Mouse (Mus musculus) ovary, postnatal 10 days (tissue): ENCODE data around the gene Fam81a.

Source experiments
- DNase-seq: peaks from one replicate; pipeline ENCODE4 v3.0.0; 2022; ENCODE audit warnings: low spot score

Fam81a gene

GRCm38 (mm10) chr9:70142460-70142859 lies at the start of gene Fam81a:
TSS of gene Fam81a (minus strand) at chr9:70142560.
- no peak for DNase-seq

GRCm38 (mm10) chr9:70182639-70183038 lies 40.3 kb upstream of the Fam81a start:
- DNase-seq: no peak

GRCm38 (mm10) chr9:70181719-70182118 lies 39.4 kb upstream of the Fam81a start:
- DNase-seq: no peak

- DNase-seq: no peak
Measured at GRCm38 (mm10) chr9:70176291-70176690, 33.9 kb upstream of the Fam81a start.

GRCm38 (mm10) chr9:70174896-70175295 lies 32.5 kb upstream of the Fam81a start:
- DNase-seq: no peak

- no peak for DNase-seq
Measured at GRCm38 (mm10) chr9:70174291-70174848, 32.0 kb upstream of the Fam81a start.

- no peak for DNase-seq
Measured at GRCm38 (mm10) chr9:70168973-70169372, 26.6 kb upstream of the Fam81a start.

GRCm38 (mm10) chr9:70160071-70160470 lies 17.7 kb upstream of the Fam81a start:
- DNase-seq: no peak

GRCm38 (mm10) chr9:70147618-70148017 lies 5.3 kb upstream of the Fam81a start:
- no peak for DNase-seq

- no peak for DNase-seq
Measured at GRCm38 (mm10) chr9:70145426-70145825, 3.1 kb upstream of the Fam81a start.

- no peak for DNase-seq
Measured at GRCm38 (mm10) chr9:70143326-70143725, 966 bp upstream of the Fam81a start.

GRCm38 (mm10) chr9:70141885-70142326 lies 454 bp downstream of the Fam81a start:
- DNase-seq: no peak

- DNase-seq: peak; percentile 39
Measured at GRCm38 (mm10) chr9:70140871-70141796, 1.2 kb downstream of the Fam81a start.

GRCm38 (mm10) chr9:70140340-70140739 lies 2.0 kb downstream of the Fam81a start:
- no peak for DNase-seq

GRCm38 (mm10) chr9:70139331-70139885 lies 3.0 kb downstream of the Fam81a start:
- DNase-seq: no peak

GRCm38 (mm10) chr9:70138511-70138910 lies 3.8 kb downstream of the Fam81a start:
- no peak for DNase-seq

GRCm38 (mm10) chr9:70137991-70138390 lies 4.4 kb downstream of the Fam81a start:
- DNase-seq: no peak

GRCm38 (mm10) chr9:70135186-70135585 lies 7.2 kb downstream of the Fam81a start:
- no peak for DNase-seq

GRCm38 (mm10) chr9:70134716-70135115 lies 7.6 kb downstream of the Fam81a start:
- no peak for DNase-seq

GRCm38 (mm10) chr9:70134215-70134614 lies 8.1 kb downstream of the Fam81a start:
- DNase-seq: no peak

- DNase-seq: no peak
Measured at GRCm38 (mm10) chr9:70130786-70131185, 11.6 kb downstream of the Fam81a start.

- DNase-seq: no peak
Measured at GRCm38 (mm10) chr9:70111869-70112286, 30.5 kb downstream of the Fam81a start.

GRCm38 (mm10) chr9:70110871-70111270 lies 31.5 kb downstream of the Fam81a start:
- no peak for DNase-seq
